Mouse (Mus musculus) neural tube, embryonic 14.5 days (tissue): Measurements from ENCODE around the gene Smim1. TPM values are rescaled to one million over a fixed set of nuclear protein-coding genes. Genes with fewer than 3 reads are reported as not detected.

ENCODE experiments used
- ATAC-seq: fragments of 200-750 bp; cut with Nextera tagmentation; 2 replicates; pipeline ENCODE4 v1.8.0; 2017; ENCODE audit warnings: low read depth, mild to moderate bottlenecking, moderate TSS enrichment, moderate library complexity
- H3K27ac ChIP-seq: fragments of 300-500 bp; sonication (generic); 2 replicates; pipeline ENCODE4 v1.5.1; 2014; ENCODE audit warnings: low read depth, mild to moderate bottlenecking, control low read depth, low read length, moderate library complexity, mixed read lengths
- H3K27me3 ChIP-seq: fragments of 300-500 bp; sonication (generic); 2 replicates; pipeline ENCODE4 v1.6.1; 2014; ENCODE audit warnings: low read length; ENCODE audit not compliant: control insufficient read depth, insufficient read depth
- H3K36me3 ChIP-seq: fragments of 300-500 bp; sonication (generic); 2 replicates; pipeline ENCODE4 v1.6.1; 2014; ENCODE audit warnings: low read length, mixed read lengths; ENCODE audit not compliant: control insufficient read depth, insufficient read depth
- H3K4me1 ChIP-seq: fragments of 300-500 bp; sonication (generic); 2 replicates; pipeline ENCODE4 v1.6.1; 2014; ENCODE audit warnings: low read length; ENCODE audit not compliant: control insufficient read depth, insufficient read depth
- H3K4me2 ChIP-seq: fragments of 300-500 bp; sonication (generic); 2 replicates; pipeline ENCODE4 v1.6.1; 2014; ENCODE audit warnings: mild to moderate bottlenecking, low read depth, low read length, control low read depth
- H3K4me3 ChIP-seq: fragments of 300-500 bp; sonication (generic); 2 replicates; pipeline ENCODE4 v1.5.1; 2014; ENCODE audit warnings: low read depth, low read length, control low read depth, mixed read lengths
- H3K9ac ChIP-seq: fragments of 300-500 bp; sonication (generic); replicated peaks from 2 replicates; pipeline ENCODE4 v1.6.1; 2014; ENCODE audit warnings: low read depth, mild to moderate bottlenecking, control low read depth, low read length, mixed read lengths
- H3K9me3 ChIP-seq: fragments of 300-500 bp; sonication (generic); 2 replicates; pipeline ENCODE4 v1.6.1; 2016; ENCODE audit warnings: low read length; ENCODE audit not compliant: control insufficient read depth
- WGBS: fragments of 180-500 bp; shearing (Covaris S2); extraction: QIAGEN DNeasy Blood & Tissue Kit; methylation state at CpG from one replicate; pipeline ENCODE4 v1.1.7; 2014; 5-methylcytosine and 5-hydroxymethylcytosine counted together
- polyA plus RNA-seq: library from polyadenylated mRNA; unstranded; fragments of >200 nt; fragmentation: Nextera tagmentation; extraction: Ambion mirVana; gene quantifications from 2 replicates; pipeline ENCODE4 v1.2.1, GENCODE M21; 2014

Smim1 gene
- polyA plus RNA-seq, 1 experiment from 2014 or later, result 12.5 TPM

- Histone ChIP-seq H3K36me3 (no peaks in the 10 kb centered on the region), H3K4me2 (no peak overlapping the region), H3K9ac (no peak overlapping the region), H3K9me3 (no peaks in the 10 kb centered on the region), H3K27ac (no peak overlapping the region), H3K27me3 (no peaks in the 10 kb centered on the region), H3K4me3 (no peak overlapping the region), H3K4me1 (no peaks in the 10 kb centered on the region)
- ATAC-seq, result no peak
- 64% methylated on average over 4 of the region's 4 CpGs for WGBS
Observed at GRCm38 (mm10) chr4:154053065-154053464, 27.0 kb upstream of the Smim1 start.

- Histone ChIP-seq H3K27me3 (no peaks in the 10 kb centered on the region), H3K4me1 (no peaks in the 10 kb centered on the region), H3K4me3 (no peak overlapping the region), H3K4me2 (no peak overlapping the region), H3K9me3 (no peaks in the 10 kb centered on the region), H3K9ac (no peak overlapping the region), H3K27ac (no peak overlapping the region), H3K36me3 (no peaks in the 10 kb centered on the region)
- WGBS, result 96% methylated on average over 3 of the region's 3 CpGs
- no peak for ATAC-seq
Observed at GRCm38 (mm10) chr4:154051401-154051800, 25.4 kb upstream of the Smim1 start.

- H3K27ac ChIP-seq, result no peak overlapping the region
- WGBS, result 63% methylated on average over 5 of the region's 5 CpGs
- ATAC-seq, result no peak
Observed at GRCm38 (mm10) chr4:154045837-154046236, 19.8 kb upstream of the Smim1 start.

GRCm38 (mm10) chr4:154042577-154042976 lies 16.5 kb upstream of the Smim1 start, which contains the start of gene Ccdc27:
Gene Ccdc27 (minus strand): TSS chr4:154042677.
- Histone ChIP-seq H3K36me3 (no peaks in the 10 kb centered on the region), H3K27ac (no peak within 1 kb of the TSS), H3K4me2 (no peak within 1 kb of the TSS), H3K27me3 (no peaks in the 10 kb centered on the region), H3K4me1 (no peaks in the 10 kb centered on the region), H3K9me3 (no peaks in the 10 kb centered on the region), H3K4me3 (no peak within 1 kb of the TSS), H3K9ac (no peak within 1 kb of the TSS)
- no peak for ATAC-seq
- 84% methylated on average over 9 of the region's 9 CpGs for WGBS

More at GRCm38 (mm10) chr4:154045837-154046236, 19.8 kb upstream of the Smim1 start:
- Histone ChIP-seq H3K36me3 (no peaks in the 10 kb centered on the region), H3K4me3 (no peak overlapping the region), H3K9me3 (no peaks in the 10 kb centered on the region), H3K9ac (no peak overlapping the region), H3K4me1 (no peaks in the 10 kb centered on the region), H3K27me3 (no peaks in the 10 kb centered on the region), H3K4me2 (no peak overlapping the region)

- ATAC-seq, result no peak
- Histone ChIP-seq H3K27ac (no peak overlapping the region), H3K4me1 (no peaks in the 10 kb centered on the region), H3K36me3 (no peaks in the 10 kb centered on the region), H3K9ac (no peak overlapping the region), H3K4me2 (no peak overlapping the region), H3K27me3 (no peaks in the 10 kb centered on the region), H3K9me3 (no peaks in the 10 kb centered on the region), H3K4me3 (no peak overlapping the region)
- WGBS, result 50% methylated on average over 3 of the region's 3 CpGs
Observed at GRCm38 (mm10) chr4:154037123-154037522, 11.1 kb upstream of the Smim1 start.

GRCm38 (mm10) chr4:154028646-154029045 lies 2.6 kb upstream of the Smim1 start:
- no peak overlapping the region for H3K4me2 ChIP-seq
- H3K9me3 ChIP-seq, result no peaks in the 10 kb centered on the region
- no peak overlapping the region for H3K27ac ChIP-seq
- H3K36me3 ChIP-seq, result no peaks in the 10 kb centered on the region
- no peak overlapping the region for H3K4me3 ChIP-seq
- H3K4me1 ChIP-seq, result peaks cover 11% of the 10 kb centered on the region; the same call in 1 of the 2 replicates
- H3K9ac ChIP-seq, result no peak overlapping the region
- H3K27me3 ChIP-seq, result 0 out of 2 replicates have a peak, but pooled peaks cover 2% of the 10 kb centered on the region
- no peak for ATAC-seq

GRCm38 (mm10) chr4:154028066-154028465 lies 2.0 kb upstream of the Smim1 start:
- 0 out of 2 replicates have a peak, but pooled peaks cover 2% of the 10 kb centered on the region for H3K27me3 ChIP-seq
- H3K36me3 ChIP-seq, result no peaks in the 10 kb centered on the region
- ATAC-seq, result no peak
- H3K4me2 ChIP-seq, result no peak overlapping the region
- H3K9ac ChIP-seq, result no peak overlapping the region
- WGBS, result 83% methylated on average over 7 of the region's 7 CpGs
- peaks cover 12% of the 10 kb centered on the region; the same call in 1 of the 2 replicates for H3K4me1 ChIP-seq
- no peak overlapping the region for H3K4me3 ChIP-seq
- H3K27ac ChIP-seq, result no peak overlapping the region
- H3K9me3 ChIP-seq, result no peaks in the 10 kb centered on the region

GRCm38 (mm10) chr4:154026441-154026761 lies 371 bp upstream of the Smim1 start:
- no peak for ATAC-seq
- Histone ChIP-seq H3K27me3 (0 out of 2 replicates have a peak, but pooled peaks cover 2% of the 10 kb centered on the region), H3K4me2 (peak overlapping the region; percentile 41), H3K36me3 (peaks cover 5% of the 10 kb centered on the region; the same call in 1 of the 2 replicates), H3K9me3 (no peaks in the 10 kb centered on the region), H3K4me1 (peaks cover 12% of the 10 kb centered on the region; the same call in 1 of the 2 replicates), H3K4me3 (peak overlapping the region; percentile 14; the same call in 1 of the 2 replicates), H3K27ac (no peak overlapping the region), H3K9ac (0 out of 2 replicates have a peak overlapping the region, but pooled peaks have one; percentile 32)
- WGBS, result 29% methylated on average over 2 of the region's 2 CpGs

GRCm38 (mm10) chr4:154024729-154025521 lies 1.1 kb downstream of the Smim1 start:
- Histone ChIP-seq H3K4me2 (peak overlapping the region; percentile 41; the same call in 1 of the 2 replicates), H3K27me3 (0 out of 2 replicates have a peak, but pooled peaks cover 2% of the 10 kb centered on the region), H3K36me3 (peaks cover 20% of the 10 kb centered on the region), H3K9me3 (no peaks in the 10 kb centered on the region), H3K27ac (no peak overlapping the region), H3K9ac (no peak overlapping the region), H3K4me3 (peak overlapping the region; percentile 14), H3K4me1 (peaks cover 12% of the 10 kb centered on the region; the same call in 1 of the 2 replicates)
- no peak for ATAC-seq
- WGBS, result 41% methylated on average over 17 of the region's 17 CpGs
